Mouse (Mus musculus) stomach, postnatal 0 days (tissue): ENCODE measurements at regions not wholly inside any gene's neighbourhood (a gene's known extent, or its start where the extent isn't known, plus 50 kb on each side); places are given as distances from the start of the nearest gene placed in this dataset.

Source experiments
- ATAC-seq: fragments of 200-750 bp; cut with Nextera tagmentation; 2 replicates; pipeline ENCODE4 v1.8.0; 2017; ENCODE audit not compliant: low FRiP score, low TSS enrichment
- DNase-seq: peaks from one replicate; pipeline ENCODE4 v3.0.0-alpha.2; 2016; ENCODE audit warnings: low spot score
- H3K27ac ChIP-seq: fragments of 300-500 bp; sonication (generic); replicated peaks from 2 replicates; pipeline ENCODE4 v1.5.1; 2014; ENCODE audit warnings: mild to moderate bottlenecking, control low read depth
- H3K27me3 ChIP-seq: fragments of 300-500 bp; sonication (generic); 2 replicates; pipeline ENCODE4 v1.6.1; 2014; ENCODE audit warnings: low read length; ENCODE audit not compliant: control insufficient read depth, insufficient read depth
- H3K36me3 ChIP-seq: fragments of 300-500 bp; sonication (generic); 2 replicates; pipeline ENCODE4 v1.6.1; 2014; ENCODE audit warnings: low read length, mixed read lengths; ENCODE audit not compliant: control insufficient read depth, insufficient read depth
- H3K4me1 ChIP-seq: fragments of 300-500 bp; sonication (generic); replicated peaks from 2 replicates; pipeline ENCODE4 v1.6.1; 2014; ENCODE audit warnings: antibody characterized with exemption; ENCODE audit not compliant: control insufficient read depth, insufficient read depth
- H3K4me2 ChIP-seq: fragments of 300-500 bp; sonication (generic); replicated peaks from 2 replicates; pipeline ENCODE4 v1.6.1; 2014; ENCODE audit warnings: low read depth, mild to moderate bottlenecking, control low read depth, moderate library complexity
- H3K4me3 ChIP-seq: fragments of 300-500 bp; sonication (generic); 2 replicates; pipeline ENCODE4 v1.5.1; 2014; ENCODE audit warnings: low read depth, low read length, control low read depth
- H3K9ac ChIP-seq: fragments of 300-500 bp; sonication (generic); 2 replicates; pipeline ENCODE4 v1.6.1; 2014; ENCODE audit warnings: mild to moderate bottlenecking, low read length, control low read depth, mixed read lengths
- H3K9me3 ChIP-seq: fragments of 300-500 bp; sonication (generic); 2 replicates; pipeline ENCODE4 v1.6.1; 2016; ENCODE audit warnings: low read length; ENCODE audit not compliant: control insufficient read depth
- CTCF ChIP-seq: IDR thresholded peaks from 2 replicates; pipeline ENCODE4 v1.5.1; 2016; ENCODE audit warnings: antibody characterized with exemption, low read depth, mild to moderate bottlenecking, moderate library complexity
- EP300 ChIP-seq: optimal IDR thresholded peaks from 2 replicates; pipeline ENCODE3; 2016; ENCODE audit warnings: antibody characterized with exemption
- WGBS: fragments of 180-500 bp; shearing (Covaris S2); extraction: QIAGEN DNeasy Blood & Tissue Kit; methylation state at CpG from one replicate; pipeline ENCODE4 v1.1.7; 2014; 5-methylcytosine and 5-hydroxymethylcytosine counted together

DNA sequence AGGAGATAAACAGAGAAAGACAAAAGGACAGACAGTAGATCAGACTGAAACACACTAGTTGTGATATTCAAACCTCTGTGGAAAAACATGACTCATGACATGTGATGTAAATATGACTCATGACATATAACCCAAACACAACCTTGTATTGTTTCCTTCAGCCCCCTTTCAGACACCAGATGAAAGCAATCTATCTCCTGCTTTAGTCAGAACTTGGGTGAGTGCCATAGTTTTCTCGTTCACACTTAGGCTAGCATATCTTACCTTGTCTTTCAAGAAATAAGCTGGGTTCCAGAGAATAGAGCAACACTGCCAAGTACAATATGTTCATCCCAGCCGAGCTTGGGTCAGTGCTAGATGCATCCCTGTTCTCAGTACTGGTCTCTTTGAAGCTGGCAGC lies 107.9 kb upstream of the Palmd start:
- no peaks in the 10 kb centered on the region for H3K4me1 ChIP-seq
- TF ChIP-seq EP300 = no peak
- TF ChIP-seq CTCF = no peak
- DNase-seq (no peak), ATAC-seq (peak; percentile 18; the same call in 1 of the 2 replicates)
- no peak overlapping the region for H3K4me2 ChIP-seq
- H3K27me3 ChIP-seq = no peaks in the 10 kb centered on the region
- no peaks in the 10 kb centered on the region for H3K9me3 ChIP-seq
- H3K27ac ChIP-seq = no peak overlapping the region
- H3K36me3 ChIP-seq = no peaks in the 10 kb centered on the region
- H3K9ac ChIP-seq = no peak overlapping the region
- 24% methylated on average over 2 of the region's 2 CpGs for WGBS
- H3K4me3 ChIP-seq = no peak overlapping the region

DNA sequence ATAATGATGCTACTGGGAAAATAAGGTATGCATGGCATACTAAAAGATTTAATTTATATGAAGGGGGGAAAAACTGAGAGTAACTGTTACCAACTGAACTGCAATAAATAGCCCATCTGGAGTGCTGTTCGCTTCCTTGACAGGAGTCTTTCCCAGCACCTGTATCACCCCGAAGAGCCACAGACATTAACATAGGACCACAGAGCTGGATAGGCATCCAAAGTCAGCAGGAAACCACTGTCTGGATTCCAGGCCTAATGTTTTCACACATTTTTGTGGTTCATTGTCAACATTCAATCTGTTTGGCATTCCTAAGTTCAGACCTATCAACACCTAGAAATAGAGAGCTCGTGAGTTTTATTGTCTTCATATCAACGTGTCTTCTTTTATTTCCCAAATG lies 104.6 kb upstream of the Palmd start:
- no peak for DNase-seq
- 58% methylated on average over 4 of the region's 4 CpGs for WGBS

DNA sequence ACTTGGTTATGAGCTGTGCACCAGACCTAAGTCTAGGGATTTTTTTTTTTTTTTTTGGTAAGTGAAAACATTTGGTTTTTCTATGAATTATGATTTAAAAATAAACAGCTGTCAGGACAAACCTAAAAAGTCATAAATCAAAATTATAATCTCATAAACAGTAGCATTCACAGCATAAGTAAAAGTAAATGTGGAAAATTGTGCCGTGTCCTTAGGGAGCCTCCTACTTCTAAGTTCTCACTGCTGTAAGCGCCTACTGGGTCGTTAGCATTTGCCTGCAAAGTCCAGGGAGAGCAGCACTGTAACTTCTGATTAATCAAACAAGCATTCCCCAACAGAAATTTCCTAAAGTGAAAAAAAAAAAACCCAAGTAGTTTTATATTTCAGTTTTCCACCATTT lies 104.2 kb upstream of the Palmd start:
- Histone ChIP-seq H3K4me3 (no peak overlapping the region), H3K9me3 (no peaks in the 10 kb centered on the region), H3K27me3 (no peaks in the 10 kb centered on the region), H3K36me3 (no peaks in the 10 kb centered on the region), H3K27ac (no peak overlapping the region), H3K9ac (no peak overlapping the region), H3K4me1 (no peaks in the 10 kb centered on the region), H3K4me2 (no peak overlapping the region)
- DNase-seq = no peak
- no peak for TF ChIP-seq EP300
- no peak for TF ChIP-seq CTCF
- ATAC-seq = no peak
- 38% methylated on average over 3 of the region's 3 CpGs for WGBS

More for the DNA sequence above, 104.6 kb upstream of the Palmd start:
- H3K36me3 ChIP-seq = no peaks in the 10 kb centered on the region
- H3K4me3 ChIP-seq = no peak overlapping the region
- H3K27ac ChIP-seq = no peak overlapping the region
- H3K4me2 ChIP-seq = no peak overlapping the region
- no peaks in the 10 kb centered on the region for H3K4me1 ChIP-seq
- H3K9ac ChIP-seq = no peak overlapping the region
- no peaks in the 10 kb centered on the region for H3K9me3 ChIP-seq
- no peak for ATAC-seq
- H3K27me3 ChIP-seq = no peaks in the 10 kb centered on the region
- no peak for TF ChIP-seq CTCF
- no peak for TF ChIP-seq EP300

DNA sequence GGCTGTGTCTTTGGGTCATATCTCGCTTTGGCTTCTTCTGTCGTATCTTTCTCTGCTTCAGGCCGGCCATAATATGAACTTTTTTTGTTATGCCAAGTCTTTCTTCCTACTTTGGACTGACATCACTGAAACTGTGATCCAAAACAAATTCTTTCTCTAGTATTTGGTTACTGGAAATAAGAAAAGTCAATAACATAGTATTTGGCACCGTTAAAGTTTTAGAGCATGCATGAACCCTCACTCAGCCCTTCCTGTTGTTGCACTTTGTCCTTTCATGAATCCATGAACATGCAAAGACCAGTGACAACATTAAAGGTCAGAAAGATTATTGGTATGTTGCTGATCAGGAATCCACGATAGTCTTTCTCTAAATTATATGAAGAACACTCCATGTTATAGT lies 103.1 kb upstream of the Palmd start:
- Histone ChIP-seq H3K4me3 (no peak overlapping the region), H3K4me1 (no peaks in the 10 kb centered on the region), H3K27ac (no peak overlapping the region), H3K27me3 (no peaks in the 10 kb centered on the region), H3K9ac (no peak overlapping the region), H3K36me3 (no peaks in the 10 kb centered on the region), H3K9me3 (no peaks in the 10 kb centered on the region), H3K4me2 (no peak overlapping the region)
- TF ChIP-seq EP300 (no peak), CTCF (no peak)
- DNase-seq (no peak), ATAC-seq (no peak)
- WGBS = 94% methylated on average over 5 of the region's 5 CpGs

DNA sequence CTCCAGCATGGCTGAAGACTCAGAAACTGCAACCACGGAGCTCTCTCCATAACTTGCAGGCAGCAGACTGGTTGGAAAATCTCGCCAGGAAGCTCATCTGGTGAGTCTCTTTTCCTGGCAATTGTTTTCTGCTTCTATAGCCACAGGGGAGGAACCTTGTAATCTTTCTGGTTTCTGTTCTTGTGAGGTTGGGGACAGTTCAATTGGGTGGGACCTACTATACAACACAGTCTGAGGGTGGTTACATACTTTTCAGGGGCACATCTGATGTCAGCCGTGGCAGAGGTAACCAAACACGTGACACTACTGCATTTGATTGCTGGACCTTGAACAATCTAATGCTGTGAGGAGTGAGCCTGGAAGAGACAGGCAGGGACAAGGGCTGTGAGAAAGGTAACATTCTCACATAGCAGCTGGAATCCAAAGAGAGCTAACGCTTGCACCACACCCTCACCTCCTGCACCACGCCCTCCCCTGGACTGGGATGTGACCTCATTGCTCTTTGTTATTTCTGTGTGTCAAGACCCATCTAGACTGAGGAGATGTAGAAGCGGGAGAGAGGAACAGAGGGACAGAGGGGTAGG lies 98.8 kb upstream of the Palmd start:
- Histone ChIP-seq H3K36me3 (no peaks in the 10 kb centered on the region), H3K27ac (no peak overlapping the region), H3K27me3 (no peaks in the 10 kb centered on the region), H3K4me2 (no peak overlapping the region), H3K4me1 (no peaks in the 10 kb centered on the region), H3K4me3 (no peak overlapping the region), H3K9me3 (no peaks in the 10 kb centered on the region), H3K9ac (no peak overlapping the region)
- no peak for TF ChIP-seq EP300
- TF ChIP-seq CTCF = no peak
- ATAC-seq (peak; percentile 73), DNase-seq (peak; percentile 36)
- WGBS = 53% methylated on average over 7 of the region's 7 CpGs

DNA sequence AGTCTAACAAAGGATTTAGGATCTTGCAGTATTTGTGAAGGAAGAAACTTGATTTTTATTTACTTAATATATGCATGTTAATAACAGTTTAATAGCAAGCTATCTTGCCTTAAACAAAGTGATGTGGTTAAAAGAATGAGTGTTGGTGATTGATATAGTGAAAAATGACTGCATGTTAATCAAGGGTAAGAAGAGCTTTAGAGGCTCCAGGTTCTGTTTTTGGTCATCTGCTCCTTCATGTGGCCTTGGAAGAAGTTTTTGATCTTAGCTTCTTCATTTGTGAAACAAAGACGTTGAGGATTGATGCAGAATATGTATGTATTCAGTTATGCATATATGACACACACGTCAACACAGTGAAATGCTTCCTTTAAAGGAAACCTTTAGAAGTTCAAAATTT lies 97.1 kb upstream of the Palmd start:
- no peaks in the 10 kb centered on the region for H3K36me3 ChIP-seq
- H3K4me3 ChIP-seq = no peak overlapping the region
- no peaks in the 10 kb centered on the region for H3K4me1 ChIP-seq
- no peak overlapping the region for H3K27ac ChIP-seq
- no peaks in the 10 kb centered on the region for H3K27me3 ChIP-seq
- DNase-seq (no peak), ATAC-seq (no peak)
- no peaks in the 10 kb centered on the region for H3K9me3 ChIP-seq
- TF ChIP-seq EP300 (no peak), CTCF (no peak)
- H3K9ac ChIP-seq = no peak overlapping the region
- WGBS = 81% methylated on average over 2 of the region's 2 CpGs
- no peak overlapping the region for H3K4me2 ChIP-seq
